Mouse (Mus musculus): ENCODE measurements around the gene Cd59b.
A peak's percentile ranks its signal among the peaks of the same experiment; 100 is the strongest.
"Not testable (repeated sequence)": the region's sequence is repeated elsewhere in the genome, so short reads cannot be mapped to it uniquely, and the experiment has no call there.

Cd59b gene

GRCm38 (mm10) chr2:104065526-104065925, 4.1 kb upstream of the Cd59b start, which contains the start of gene Gm10912:
Gene Gm10912, plus strand, starts transcription at chr2:104065826.
- DNase-seq = not testable (repeated sequence)

- DNase-seq = not testable (repeated sequence)
Measured at GRCm38 (mm10) chr2:104068450-104068849, 1.2 kb upstream of the Cd59b start, which contains the start of gene Gm10799. Gene Gm10799, minus strand, starts transcription at chr2:104068550.

- not testable (repeated sequence) for DNase-seq
Measured at GRCm38 (mm10) chr2:104078285-104078684, 8.6 kb downstream of the Cd59b start.

GRCm38 (mm10) chr2:104081436-104082050, 11.9 kb downstream of the Cd59b start:
- not testable (repeated sequence) for DNase-seq

GRCm38 (mm10) chr2:104082474-104082873, 12.8 kb downstream of the Cd59b start:
- DNase-seq = no peak

- DNase-seq = not testable (repeated sequence)
Measured at GRCm38 (mm10) chr2:104084027-104084426, 14.4 kb downstream of the Cd59b start.

- not testable (repeated sequence) for DNase-seq
Measured at GRCm38 (mm10) chr2:104087562-104087961, 17.9 kb downstream of the Cd59b start.

GRCm38 (mm10) chr2:104093305-104093704, 23.7 kb downstream of the Cd59b start:
- DNase-seq = no peak

- peak; percentile 94 for DNase-seq
Measured at GRCm38 (mm10) chr2:104095741-104096213, 26.1 kb downstream of the Cd59b start, which contains the start of gene Cd59a. Gene Cd59a, plus strand, starts transcription at chr2:104095801.

- peak in 1 of 2 experiments; percentile 21 for DNase-seq
Measured at GRCm38 (mm10) chr2:104096256-104096655, 26.6 kb downstream of the Cd59b start.

- not testable (repeated sequence) for DNase-seq
Measured at GRCm38 (mm10) chr2:104096796-104097195, 27.1 kb downstream of the Cd59b start.

- DNase-seq = not testable (repeated sequence)
Measured at GRCm38 (mm10) chr2:104097396-104097795, 27.7 kb downstream of the Cd59b start.

GRCm38 (mm10) chr2:104098529-104099230, 29.0 kb downstream of the Cd59b start:
- DNase-seq = no peak

GRCm38 (mm10) chr2:104099231-104099585, 29.6 kb downstream of the Cd59b start:
- no peak for DNase-seq

- no peak for DNase-seq
Measured at GRCm38 (mm10) chr2:104099946-104100345, 30.3 kb downstream of the Cd59b start.

- no peak for DNase-seq
Measured at GRCm38 (mm10) chr2:104104800-104105199, 35.2 kb downstream of the Cd59b start.

GRCm38 (mm10) chr2:104109021-104109420, 39.4 kb downstream of the Cd59b start:
- DNase-seq = not testable (repeated sequence)

GRCm38 (mm10) chr2:104109528-104109927, 39.9 kb downstream of the Cd59b start:
- DNase-seq = no peak

GRCm38 (mm10) chr2:104110031-104110430, 40.4 kb downstream of the Cd59b start:
- DNase-seq = no peak

GRCm38 (mm10) chr2:104111170-104111797, 41.6 kb downstream of the Cd59b start:
- not testable (repeated sequence) for DNase-seq

GRCm38 (mm10) chr2:104113563-104113962, 43.9 kb downstream of the Cd59b start:
- DNase-seq = not testable (repeated sequence)

- no peak for DNase-seq
Measured at GRCm38 (mm10) chr2:104114898-104115297, 45.2 kb downstream of the Cd59b start.

GRCm38 (mm10) chr2:104117173-104117572, 47.5 kb downstream of the Cd59b start:
- not testable (repeated sequence) for DNase-seq

Data from kidney, postnatal 36 days (tissue).